Mouse (Mus musculus): ENCODE results near the gene Gm45717. TPM values are rescaled to one million over a fixed set of nuclear protein-coding genes. Genes with fewer than 3 reads are reported as not detected.

Gm45717 gene
- total and polyA plus RNA-seq, 2 experiments from 2014 or later, result not detected

DNA sequence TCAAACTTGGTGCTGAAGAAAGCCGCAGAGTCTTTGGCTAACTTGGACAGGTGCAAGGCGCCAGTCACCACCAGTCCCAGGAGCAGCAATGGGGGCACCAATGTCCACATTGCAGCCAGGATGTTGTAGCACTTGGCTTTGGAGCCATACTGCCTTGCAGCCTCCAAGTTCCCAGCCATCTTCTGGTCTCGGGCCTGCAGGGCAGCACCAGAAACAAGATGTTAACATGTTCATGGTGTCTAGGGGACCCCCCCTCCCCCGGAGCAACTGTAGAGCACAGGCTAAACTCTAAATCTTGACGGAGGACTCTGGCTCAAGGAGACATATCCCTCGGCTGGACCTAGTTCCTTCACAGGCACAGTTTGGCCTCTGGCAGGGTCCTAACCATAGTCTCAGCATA lies 6.5 kb downstream of the Gm45717 start:
- Histone ChIP-seq H3K4me1 (ENCODE audit: insufficient read depth) (no peaks in the 10 kb centered on the region), H3K36me3 (ENCODE audit: insufficient read depth) (no peaks in the 10 kb centered on the region), H3K9me3 (ENCODE audit: low read length) (no peaks in the 10 kb centered on the region), H3K4me2 (ENCODE audit: low read depth) (no peak overlapping the region), H3K27ac (ENCODE audit: low read depth, low read length) (no peak overlapping the region), H3K4me3 (ENCODE audit: low read depth, low read length) (no peak overlapping the region), H3K9ac (no peak overlapping the region), H3K27me3 (ENCODE audit: insufficient read depth, low read length) (no peaks in the 10 kb centered on the region)
- ATAC-seq (no peak), DNase-seq (no peak)
- no peak for TF ChIP-seq CTCF (IDR thresholded peaks at IDR 0.05; ENCODE audit: low read depth)
- WGBS, result 90% methylated on average over 6 of the region's 6 CpGs

DNA sequence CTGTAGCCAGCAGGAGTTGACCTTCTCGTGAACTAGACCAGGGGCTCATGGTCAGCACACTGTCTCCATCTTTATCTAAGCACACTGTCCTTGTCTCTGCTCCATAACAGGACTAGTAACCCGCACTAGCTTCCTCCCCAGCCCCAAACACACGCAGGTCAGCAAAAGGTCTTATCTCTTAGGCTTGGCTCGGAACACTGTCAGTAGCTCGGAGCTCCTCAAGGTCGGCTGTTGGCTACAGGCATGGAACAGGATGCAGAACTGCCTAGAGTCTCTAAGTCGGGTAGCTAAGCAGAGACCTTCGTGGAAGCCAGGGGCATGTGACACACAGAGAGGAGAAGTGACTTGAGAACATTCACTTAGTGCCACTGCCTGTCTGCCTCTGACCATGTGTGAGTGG lies 7.6 kb downstream of the Gm45717 start:
- Histone ChIP-seq H3K4me3 (ENCODE audit: low read depth, low read length) (no peak overlapping the region), H3K36me3 (ENCODE audit: insufficient read depth) (no peaks in the 10 kb centered on the region), H3K9ac (no peak overlapping the region), H3K4me2 (ENCODE audit: low read depth) (no peak overlapping the region), H3K4me1 (ENCODE audit: insufficient read depth) (no peaks in the 10 kb centered on the region), H3K27ac (ENCODE audit: low read depth, low read length) (no peak overlapping the region), H3K27me3 (ENCODE audit: insufficient read depth, low read length) (no peaks in the 10 kb centered on the region), H3K9me3 (ENCODE audit: low read length) (no peaks in the 10 kb centered on the region)
- DNase-seq (no peak), ATAC-seq (no peak)
- no peak for TF ChIP-seq CTCF (IDR thresholded peaks at IDR 0.05; ENCODE audit: low read depth)
- WGBS, result 90% methylated on average over 8 of the region's 8 CpGs

DNA sequence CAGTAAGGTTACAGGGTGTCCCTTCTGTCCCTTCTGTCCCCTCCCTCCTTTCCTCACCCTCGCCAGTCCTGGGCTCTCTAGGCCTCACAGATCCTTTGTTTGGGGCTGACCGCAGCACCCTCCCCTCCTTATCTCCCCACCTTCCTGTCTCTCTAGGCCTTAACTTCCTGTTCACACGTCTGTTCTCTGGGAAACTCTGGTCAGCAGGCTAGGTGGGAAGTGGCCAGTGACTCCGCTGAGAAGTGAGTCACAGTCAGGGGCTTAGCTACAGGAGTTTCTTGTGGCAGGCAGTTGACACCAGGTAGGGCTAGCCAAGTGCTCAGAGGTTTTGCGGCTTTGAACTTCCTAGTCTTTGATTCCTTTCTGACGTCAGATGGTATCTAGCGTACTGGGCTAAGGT lies 8.8 kb downstream of the Gm45717 start:
- no peaks in the 10 kb centered on the region for H3K36me3 ChIP-seq (ENCODE audit: insufficient read depth)
- 74% methylated on average over 7 of the region's 7 CpGs for WGBS
- no peaks in the 10 kb centered on the region for H3K27me3 ChIP-seq (ENCODE audit: insufficient read depth, low read length)
- H3K9me3 ChIP-seq (ENCODE audit: low read length), result no peaks in the 10 kb centered on the region
- H3K4me1 ChIP-seq (ENCODE audit: insufficient read depth), result no peaks in the 10 kb centered on the region
- no peak overlapping the region for H3K4me3 ChIP-seq (ENCODE audit: low read depth, low read length)
- TF ChIP-seq CTCF (IDR thresholded peaks at IDR 0.05; ENCODE audit: low read depth), result no peak
- H3K27ac ChIP-seq (ENCODE audit: low read depth, low read length), result no peak overlapping the region
- DNase-seq, result no peak
- no peak overlapping the region for H3K4me2 ChIP-seq (ENCODE audit: low read depth)
- ATAC-seq, result no peak
- H3K9ac ChIP-seq, result no peak overlapping the region

DNA sequence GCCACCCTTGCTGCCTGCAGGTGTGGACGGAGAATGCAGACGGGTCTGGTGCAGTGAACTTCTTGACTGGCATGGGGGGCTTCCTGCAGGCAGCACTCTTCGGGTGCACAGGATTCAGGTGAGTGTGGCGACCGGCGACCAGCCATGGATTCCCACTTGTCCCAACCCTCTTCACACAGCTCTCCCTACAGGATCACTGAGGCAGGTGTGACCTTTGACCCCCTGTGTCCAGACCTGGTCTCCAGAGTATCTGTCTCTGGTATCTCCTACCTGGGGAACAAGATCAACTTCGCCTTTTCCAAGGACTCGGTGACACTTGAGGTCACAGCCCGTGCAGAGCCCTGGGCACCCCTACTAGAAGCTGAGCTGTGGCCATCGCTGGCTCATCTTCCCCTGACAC lies 9.4 kb downstream of the Gm45717 start:
- no peak for DNase-seq
- H3K36me3 ChIP-seq (ENCODE audit: insufficient read depth), result no peaks in the 10 kb centered on the region
- ATAC-seq, result no peak
- H3K9me3 ChIP-seq (ENCODE audit: low read length), result no peaks in the 10 kb centered on the region
- 96% methylated on average over 10 of the region's 10 CpGs for WGBS
- no peaks in the 10 kb centered on the region for H3K27me3 ChIP-seq (ENCODE audit: insufficient read depth, low read length)
- H3K27ac ChIP-seq (ENCODE audit: low read depth, low read length), result no peak overlapping the region
- H3K4me3 ChIP-seq (ENCODE audit: low read depth, low read length), result no peak overlapping the region
- no peak for TF ChIP-seq CTCF (IDR thresholded peaks at IDR 0.05; ENCODE audit: low read depth)
- H3K4me2 ChIP-seq (ENCODE audit: low read depth), result no peak overlapping the region
- no peaks in the 10 kb centered on the region for H3K4me1 ChIP-seq (ENCODE audit: insufficient read depth)
- H3K9ac ChIP-seq, result no peak overlapping the region

DNA sequence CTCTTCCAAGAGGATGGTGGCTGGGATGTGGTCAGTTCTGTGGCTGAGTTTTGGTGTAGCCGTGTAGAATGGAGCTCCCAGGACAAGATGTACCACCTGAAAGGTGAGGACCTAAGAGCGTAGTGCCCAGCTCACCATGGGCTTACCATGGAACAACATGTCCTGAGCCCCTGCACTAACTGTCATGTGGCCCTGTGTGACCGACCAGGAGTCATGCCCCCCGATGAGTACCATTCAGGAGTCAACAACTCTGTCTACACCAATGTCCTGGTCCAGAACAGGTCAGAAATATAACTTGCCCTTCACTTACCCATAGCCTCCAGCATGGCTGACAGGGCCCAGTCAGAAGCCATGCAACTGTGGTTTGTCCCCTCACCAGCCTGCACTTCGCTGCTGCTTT lies 10.5 kb downstream of the Gm45717 start:
- ATAC-seq (no peak), DNase-seq (no peak)
- Histone ChIP-seq H3K36me3 (ENCODE audit: insufficient read depth) (no peaks in the 10 kb centered on the region), H3K9me3 (ENCODE audit: low read length) (no peaks in the 10 kb centered on the region), H3K4me2 (ENCODE audit: low read depth) (no peak overlapping the region), H3K4me1 (ENCODE audit: insufficient read depth) (no peaks in the 10 kb centered on the region; the same call in 1 of the 2 replicates), H3K27ac (ENCODE audit: low read depth, low read length) (no peak overlapping the region), H3K4me3 (ENCODE audit: low read depth, low read length) (no peak overlapping the region), H3K9ac (no peak overlapping the region), H3K27me3 (ENCODE audit: insufficient read depth, low read length) (no peaks in the 10 kb centered on the region)
- 91% methylated on average over 5 of the region's 5 CpGs for WGBS
- no peak for TF ChIP-seq CTCF (IDR thresholded peaks at IDR 0.05; ENCODE audit: low read depth)

DNA sequence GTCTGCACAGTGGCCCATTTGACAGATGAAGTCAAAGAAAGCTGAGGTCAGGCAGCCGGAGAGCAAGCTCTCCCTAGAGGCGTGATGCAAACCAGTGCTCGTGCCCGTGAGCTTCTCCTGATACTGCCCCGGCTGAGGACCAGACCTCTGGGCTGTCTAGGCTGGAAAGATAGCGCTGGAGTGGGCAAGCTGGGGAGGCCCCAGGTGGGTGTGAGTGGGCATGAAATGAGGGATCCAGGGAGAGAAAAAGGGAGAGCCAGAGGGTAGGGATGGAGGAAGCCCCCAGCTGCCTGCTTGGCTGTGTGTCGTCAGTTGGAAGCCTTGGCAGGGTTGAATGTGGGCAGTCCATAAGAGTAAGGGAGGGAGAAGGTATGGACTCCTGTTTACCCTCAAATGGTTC lies 11.5 kb downstream of the Gm45717 start:
- ATAC-seq, result no peak
- Histone ChIP-seq H3K4me1 (ENCODE audit: insufficient read depth) (no peaks in the 10 kb centered on the region; the same call in 1 of the 2 replicates), H3K36me3 (ENCODE audit: insufficient read depth) (no peaks in the 10 kb centered on the region), H3K9ac (no peak overlapping the region), H3K27me3 (ENCODE audit: insufficient read depth, low read length) (no peaks in the 10 kb centered on the region), H3K9me3 (ENCODE audit: low read length) (no peaks in the 10 kb centered on the region), H3K27ac (ENCODE audit: low read depth, low read length) (no peak overlapping the region), H3K4me2 (ENCODE audit: low read depth) (no peak overlapping the region), H3K4me3 (ENCODE audit: low read depth, low read length) (no peak overlapping the region)
- no peak for DNase-seq
- 94% methylated on average over 7 of the region's 7 CpGs for WGBS
- no peak for TF ChIP-seq CTCF (IDR thresholded peaks at IDR 0.05; ENCODE audit: low read depth)

DNA sequence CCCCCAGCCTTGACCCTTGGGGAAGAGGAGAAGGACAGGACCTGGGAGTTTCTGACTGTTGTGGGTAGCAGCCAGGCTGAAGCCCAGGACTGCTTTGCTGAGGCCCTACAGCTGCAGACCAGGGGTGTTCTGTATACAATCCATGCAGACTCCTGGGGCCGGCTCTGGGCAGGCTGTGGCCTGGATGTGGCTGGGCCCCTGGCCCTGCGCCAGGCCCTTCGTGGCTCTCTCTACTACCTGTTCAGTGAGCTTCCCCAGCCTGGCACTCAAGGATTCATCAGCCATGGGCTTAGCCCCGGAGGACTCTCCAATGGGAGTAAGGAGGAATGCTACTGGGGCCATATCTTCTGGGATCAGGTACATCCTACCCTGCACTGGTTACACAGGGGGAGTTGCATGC lies 12.4 kb downstream of the Gm45717 start:
- WGBS, result 94% methylated on average over 4 of the region's 4 CpGs
- H3K4me3 ChIP-seq (ENCODE audit: low read depth, low read length), result no peak overlapping the region

DNA sequence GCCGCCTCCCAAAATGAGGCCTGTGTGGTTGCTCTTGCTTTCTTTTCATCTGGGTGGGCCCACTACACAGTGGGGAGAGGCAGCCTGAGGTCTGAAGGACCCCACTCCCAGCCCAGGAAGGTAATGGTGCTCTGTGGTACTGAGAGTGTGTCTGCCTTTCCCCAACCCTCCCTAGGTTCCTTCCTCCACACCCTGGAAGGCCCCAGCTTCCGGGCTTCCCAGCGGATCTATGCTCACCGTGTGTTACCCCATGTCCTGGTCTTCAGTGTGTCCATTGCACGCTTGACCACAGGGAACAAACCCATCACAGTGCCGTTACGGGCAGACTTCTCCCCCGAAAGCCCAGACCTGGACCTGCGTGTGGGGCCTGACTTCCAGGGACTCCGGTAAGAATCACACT lies 12.9 kb downstream of the Gm45717 start:
- no peaks in the 10 kb centered on the region for H3K9me3 ChIP-seq (ENCODE audit: low read length)
- no peak overlapping the region for H3K4me3 ChIP-seq (ENCODE audit: low read depth, low read length)
- no peak overlapping the region for H3K9ac ChIP-seq
- WGBS, result 92% methylated on average over 10 of the region's 10 CpGs
- no peak overlapping the region for H3K27ac ChIP-seq (ENCODE audit: low read depth, low read length)
- H3K4me2 ChIP-seq (ENCODE audit: low read depth), result no peak overlapping the region
- ATAC-seq (no peak), DNase-seq (no peak)
- H3K4me1 ChIP-seq (ENCODE audit: insufficient read depth), result no peaks in the 10 kb centered on the region; the same call in 1 of the 2 replicates
- no peak for TF ChIP-seq CTCF (IDR thresholded peaks at IDR 0.05; ENCODE audit: low read depth)
- H3K36me3 ChIP-seq (ENCODE audit: insufficient read depth), result no peaks in the 10 kb centered on the region
- H3K27me3 ChIP-seq (ENCODE audit: insufficient read depth, low read length), result no peaks in the 10 kb centered on the region

More for the DNA sequence above, 12.4 kb downstream of the Gm45717 start:
- Histone ChIP-seq H3K27me3 (ENCODE audit: insufficient read depth, low read length) (no peaks in the 10 kb centered on the region), H3K4me1 (ENCODE audit: insufficient read depth) (no peaks in the 10 kb centered on the region; the same call in 1 of the 2 replicates), H3K9ac (no peak overlapping the region), H3K9me3 (ENCODE audit: low read length) (no peaks in the 10 kb centered on the region), H3K36me3 (ENCODE audit: insufficient read depth) (no peaks in the 10 kb centered on the region), H3K4me2 (ENCODE audit: low read depth) (no peak overlapping the region), H3K27ac (ENCODE audit: low read depth, low read length) (no peak overlapping the region)
- no peak for TF ChIP-seq CTCF (IDR thresholded peaks at IDR 0.05; ENCODE audit: low read depth)
- ATAC-seq (no peak), DNase-seq (no peak)

All from forebrain, postnatal 0 days (tissue).